Mouse (Mus musculus) liver, adult 2 months (tissue): Measurements from ENCODE around the gene Rps24.
A peak's percentile ranks its signal among the peaks of the same experiment; 100 is the strongest.

Source experiments
- CTCF ChIP-seq: fragments of 200-500 bp; IDR thresholded peaks from 2 replicates; pipeline ENCODE4 v1.5.1; 2011; ENCODE audit warnings: low read depth, low read length, control low read depth
- POLR2A ChIP-seq: fragments of 200-500 bp; IDR thresholded peaks from 2 replicates; pipeline ENCODE4 v1.6.1; 2011; ENCODE audit warnings: low read length, control low read depth; ENCODE audit not compliant: insufficient read depth; ENCODE audit errors: extremely low read depth

GRCm38 (mm10) chr14:24500091-24500844 lies 13.3 kb downstream of the Rps24 start:
- TF ChIP-seq POLR2A: no peak
- TF ChIP-seq CTCF: peak; percentile 86
